Mouse (Mus musculus) left cerebral cortex, postnatal 10 days (tissue): Measurements from ENCODE around the gene Cfap43. TPM values are rescaled to one million over a fixed set of nuclear protein-coding genes. Genes with fewer than 3 reads are reported as not detected.

Source experiments
- DNase-seq, 2 experiments: peaks; one replicate each; pipeline ENCODE4 v3.0.0; 2021 to 2022; ENCODE audit warnings: low spot score in 2 of 2, mixed read lengths in 1 of 2; ENCODE audit errors: extremely low spot score in 1 of 2
- intact Hi-C: fragments of 180-260 bp; cut with DNase I; formaldehyde crosslinking; loops from one replicate; pipeline ENCODE4 v1.15.1; 2025
- total RNA-seq, 2 experiments: library from RNA; stranded (reverse); gene quantifications; 2 replicates each; pipeline ENCODE4 v1.2.3; 2021

The Cfap43 gene
- total RNA-seq, 2 experiments from 2014 or later, result 0.41 to 0.59 TPM

GRCm38 (mm10) chr19:47890489-47891130 lies 28.5 kb downstream of the Cfap43 start:
- intact Hi-C loops, result no loop called here
- DNase-seq, result no peak

- DNase-seq, result no peak
- intact Hi-C loops, result no loop called here
These were observed 31.1 kb downstream of the Cfap43 start for GRCm38 (mm10) chr19:47888037-47888436.

- intact Hi-C loops, result no loop called here
- no peak for DNase-seq
These were observed 31.7 kb downstream of the Cfap43 start for GRCm38 (mm10) chr19:47887417-47887816.

- DNase-seq, result no peak
- intact Hi-C loops, result no loop called here
These were observed 32.5 kb downstream of the Cfap43 start for GRCm38 (mm10) chr19:47886617-47887016.

GRCm38 (mm10) chr19:47885886-47886285 lies 33.2 kb downstream of the Cfap43 start:
- intact Hi-C loops, result no loop called here
- DNase-seq, result no peak

- no peak for DNase-seq
- intact Hi-C loops, result no loop called here
These were observed 33.8 kb downstream of the Cfap43 start for GRCm38 (mm10) chr19:47885191-47885743.

GRCm38 (mm10) chr19:47884296-47885085 lies 34.6 kb downstream of the Cfap43 start:
- DNase-seq, result no peak

GRCm38 (mm10) chr19:47882882-47883254 lies 36.2 kb downstream of the Cfap43 start:
- DNase-seq, result no peak
- intact Hi-C loops, result loop anchor here (1.0 kb wide), 1 partner anchor 49 kb away; no protein-coding TSS in a partner anchor

More at GRCm38 (mm10) chr19:47884296-47885085, 34.6 kb downstream of the Cfap43 start:
- intact Hi-C loops, result no loop called here

GRCm38 (mm10) chr19:47882151-47882881 lies 36.8 kb downstream of the Cfap43 start:
- intact Hi-C loops, result loop anchor here (1.0 kb wide), 1 partner anchor 50 kb away; no protein-coding TSS in a partner anchor
- peak; percentile 39 to 82 for DNase-seq

- DNase-seq, result no peak
- intact Hi-C loops, result no loop called here
These were observed 37.5 kb downstream of the Cfap43 start for GRCm38 (mm10) chr19:47881538-47881937.

- intact Hi-C loops, result no loop called here
- DNase-seq, result no peak
These were observed 42.8 kb downstream of the Cfap43 start for GRCm38 (mm10) chr19:47876252-47876651.

GRCm38 (mm10) chr19:47871515-47871914 lies 47.6 kb downstream of the Cfap43 start:
- intact Hi-C loops, result no loop called here
- no peak for DNase-seq

GRCm38 (mm10) chr19:47870102-47870666 lies 48.9 kb downstream of the Cfap43 start:
- intact Hi-C loops, result no loop called here
- DNase-seq, result no peak

- intact Hi-C loops, result no loop called here
- DNase-seq, result no peak
These were observed 49.6 kb downstream of the Cfap43 start for GRCm38 (mm10) chr19:47869516-47869915.

GRCm38 (mm10) chr19:47868951-47869350 lies 50.1 kb downstream of the Cfap43 start:
- DNase-seq, result no peak
- intact Hi-C loops, result no loop called here

GRCm38 (mm10) chr19:47867628-47868175 lies 51.4 kb downstream of the Cfap43 start:
- no peak for DNase-seq
- intact Hi-C loops, result no loop called here

- DNase-seq, result peak; percentile 93 to 97
- intact Hi-C loops, result no loop called here
These were observed 53.6 kb downstream of the Cfap43 start, which contains the start of gene Gsto2 for GRCm38 (mm10) chr19:47865353-47865947. Gene Gsto2 (plus strand): TSS chr19:47865534.

GRCm38 (mm10) chr19:47864721-47865120 lies 54.4 kb downstream of the Cfap43 start:
- no peak for DNase-seq
- intact Hi-C loops, result no loop called here
